Mouse (Mus musculus): ENCODE measurements around the gene Map3k9.

GRCm38 (mm10) chr12:81783301-81783700 is 2.3 kb upstream of the Map3k9 start:
- TF ChIP-seq CTCF (IDR thresholded peaks at IDR 0.05) (0 out of 2 replicates have a peak, but pooled peaks have one; percentile 6), EP300 (IDR thresholded peaks at IDR 0.05) (no peak)

All from lung, postnatal 0 days (tissue).